Mouse (Mus musculus) lung, postnatal 0 days (tissue): ENCODE measurements around the gene AU021092. TPM values are rescaled to one million over a fixed set of nuclear protein-coding genes. Genes with fewer than 3 reads are reported as not detected.
A peak's percentile ranks its signal among the peaks of the same experiment; 100 is the strongest.

ENCODE experiments used
- ATAC-seq: fragments of 200-750 bp; cut with Nextera tagmentation; 2 replicates; pipeline ENCODE4 v1.8.0; 2017; ENCODE audit warnings: moderate library complexity
- DNase-seq: peaks from one replicate; pipeline ENCODE4 v3.0.0-alpha.2; 2016; ENCODE audit warnings: low spot score
- H3K27ac ChIP-seq: fragments of 300-500 bp; sonication (generic); 2 replicates; pipeline ENCODE4 v1.5.1; 2014; ENCODE audit warnings: antibody characterized with exemption, mild to moderate bottlenecking, low read length, mixed read lengths
- H3K27me3 ChIP-seq: fragments of 300-500 bp; sonication (generic); replicated peaks from 2 replicates; pipeline ENCODE4 v1.6.1; 2014; ENCODE audit warnings: low read length, mixed read lengths; ENCODE audit not compliant: insufficient read depth
- H3K36me3 ChIP-seq: fragments of 300-500 bp; sonication (generic); 2 replicates; pipeline ENCODE4 v1.6.1; 2014; ENCODE audit warnings: low read length, mixed read lengths; ENCODE audit not compliant: insufficient read depth
- H3K4me1 ChIP-seq: fragments of 300-500 bp; sonication (generic); 2 replicates; pipeline ENCODE4 v1.6.1; 2014; ENCODE audit warnings: antibody characterized with exemption, low read depth, low read length, mixed read lengths; ENCODE audit not compliant: insufficient read depth
- H3K4me2 ChIP-seq: fragments of 300-500 bp; sonication (generic); replicated peaks from 2 replicates; pipeline ENCODE4 v1.6.1; 2014; ENCODE audit warnings: low read depth, mild to moderate bottlenecking, low read length, moderate library complexity, mixed read lengths
- H3K4me3 ChIP-seq: fragments of 300-500 bp; sonication (generic); 2 replicates; pipeline ENCODE4 v1.5.1; 2014; ENCODE audit warnings: low read depth, low read length
- H3K9ac ChIP-seq: fragments of 300-500 bp; sonication (generic); replicated peaks from 2 replicates; pipeline ENCODE4 v1.6.1; 2014; ENCODE audit warnings: low read depth, mild to moderate bottlenecking
- H3K9me3 ChIP-seq: fragments of 300-500 bp; sonication (generic); 2 replicates; pipeline ENCODE4 v1.6.1; 2016; ENCODE audit warnings: low read length, mixed read lengths
- CTCF ChIP-seq: IDR thresholded peaks from 2 replicates; pipeline ENCODE4 v1.5.1; 2016; ENCODE audit warnings: antibody characterized with exemption, mild to moderate bottlenecking
- EP300 ChIP-seq: IDR thresholded peaks from 2 replicates; pipeline ENCODE4 v1.6.1; 2016; ENCODE audit warnings: antibody characterized with exemption, mild to moderate bottlenecking, control low read depth
- WGBS: fragments of 180-500 bp; shearing (Covaris S2); extraction: QIAGEN DNeasy Blood & Tissue Kit; methylation state at CpG from one replicate; pipeline ENCODE4 v1.1.7; 2014; 5-methylcytosine and 5-hydroxymethylcytosine counted together
- polyA plus RNA-seq: library from polyadenylated mRNA; unstranded; fragments of >200 nt; fragmentation: Nextera tagmentation; extraction: Ambion mirVana; gene quantifications from 2 replicates; pipeline ENCODE4 v1.2.1, GENCODE M21; 2015

Gene AU021092
- polyA plus RNA-seq, 1 experiment from 2014 or later, result 169 TPM

DNA sequence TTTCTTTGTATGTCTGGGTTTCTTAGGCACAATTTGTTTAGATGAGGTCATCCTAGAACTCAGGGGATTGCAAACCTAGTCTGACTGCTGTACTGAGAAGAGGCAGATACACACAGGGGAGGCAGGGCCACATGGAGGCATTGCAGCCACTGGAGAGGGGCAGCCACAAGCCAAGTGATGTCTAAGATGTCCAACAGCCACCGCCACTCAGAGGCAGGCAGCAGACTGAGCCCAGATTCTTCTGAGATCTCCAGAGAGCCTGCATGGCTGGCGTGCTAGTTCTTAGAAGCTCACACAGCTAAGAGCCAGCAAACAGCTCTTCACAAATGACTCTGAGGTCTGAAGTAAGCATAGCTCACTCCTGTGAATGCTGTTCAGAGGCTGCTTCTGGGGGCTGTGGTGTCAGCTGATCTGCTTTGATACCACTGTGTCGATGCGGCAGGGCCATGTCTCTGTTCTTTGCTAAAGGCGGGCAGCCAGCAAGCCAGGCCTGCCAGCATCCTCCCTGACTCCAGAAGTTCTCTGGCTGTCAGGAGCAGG, 16.6 kb downstream of the AU021092 start:
- 86% methylated on average over 5 of the region's 5 CpGs for WGBS
- H3K4me2 ChIP-seq, result no peak overlapping the region
- no peaks in the 10 kb centered on the region for H3K9me3 ChIP-seq
- H3K36me3 ChIP-seq, result no peaks in the 10 kb centered on the region
- 0 out of 2 replicates have a peak, but pooled peaks cover 5% of the 10 kb centered on the region for H3K4me1 ChIP-seq
- ATAC-seq, result no peak
- no peaks in the 10 kb centered on the region for H3K27me3 ChIP-seq
- H3K9ac ChIP-seq, result no peak overlapping the region
- TF ChIP-seq CTCF (no peak), EP300 (no peak)
- H3K4me3 ChIP-seq, result no peak overlapping the region
- no peak for DNase-seq
- no peak overlapping the region for H3K27ac ChIP-seq

DNA sequence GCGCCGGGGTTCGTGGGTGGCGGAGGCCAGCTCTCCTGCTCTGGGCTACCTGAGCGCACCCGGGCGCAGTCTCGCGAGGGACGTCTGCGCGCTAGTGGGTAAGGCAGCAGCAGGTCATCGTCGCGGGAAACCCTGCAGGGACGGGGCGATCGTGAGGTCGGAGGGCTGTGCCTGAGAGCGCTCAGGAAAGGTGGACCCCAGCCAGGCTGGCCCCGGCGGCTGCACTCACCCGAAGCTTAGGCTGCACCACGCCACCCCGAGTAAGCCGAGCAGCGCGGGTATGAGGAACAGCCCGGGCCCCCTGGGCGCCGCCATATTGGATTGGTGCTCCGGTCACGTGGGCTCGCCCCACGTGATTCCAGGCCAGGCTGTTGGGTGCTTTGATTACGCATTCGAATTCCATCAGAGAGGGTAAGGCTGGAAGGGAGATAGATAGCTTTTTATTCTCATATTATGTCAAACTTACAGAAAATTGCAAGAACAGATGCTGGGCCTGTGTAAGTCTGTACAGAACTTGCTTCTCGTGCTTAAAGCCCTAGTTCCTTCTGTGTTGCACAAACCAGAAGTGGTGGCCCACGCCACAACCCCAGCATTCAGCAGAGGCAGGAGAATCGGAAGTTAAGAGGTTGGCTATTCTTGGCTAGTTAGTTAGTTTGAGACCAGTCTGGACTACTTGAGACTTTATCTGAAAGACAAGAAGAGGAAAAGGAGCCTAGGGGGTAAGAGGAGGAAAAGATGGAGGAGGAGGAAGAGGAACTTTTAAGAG, 18.2 kb downstream of the AU021092 start, which contains the start of gene Nagpa:
TSS of gene Nagpa (minus strand) at position 345 of the 766 bp plus-strand sequence.
- Histone ChIP-seq H3K27ac (no peak within 1 kb of the TSS; the same call in 1 of the 2 replicates), H3K4me2 (peak within 1 kb of the TSS; percentile 100), H3K4me3 (peak within 1 kb of the TSS; percentile 75), H3K36me3 (no peaks in the 10 kb centered on the region), H3K9me3 (no peaks in the 10 kb centered on the region), H3K4me1 (0 out of 2 replicates have a peak, but pooled peaks cover 5% of the 10 kb centered on the region), H3K27me3 (no peaks in the 10 kb centered on the region), H3K9ac (peak within 1 kb of the TSS; percentile 30)
- ATAC-seq (peak; percentile 95), DNase-seq (peak; percentile 93)
- 3% methylated on average over 36 of the region's 40 CpGs for WGBS
- TF ChIP-seq EP300 (no peak), CTCF (no peak)

GRCm38 (mm10) chr16:5203200-5203599, 18.9 kb downstream of the AU021092 start:
- peak overlapping the region; percentile 30 for H3K9ac ChIP-seq
- no peaks in the 10 kb centered on the region for H3K9me3 ChIP-seq
- H3K4me2 ChIP-seq, result peak overlapping the region; percentile 100
- no peaks in the 10 kb centered on the region for H3K27me3 ChIP-seq
- 0 out of 2 replicates have a peak, but pooled peaks cover 5% of the 10 kb centered on the region for H3K4me1 ChIP-seq
- peak overlapping the region; percentile 75 for H3K4me3 ChIP-seq
- 5% methylated on average over 33 of the region's 36 CpGs for WGBS
- H3K27ac ChIP-seq, result no peak overlapping the region; the same call in 1 of the 2 replicates
- ATAC-seq (peak; percentile 14), DNase-seq (no peak)
- no peak for TF ChIP-seq CTCF
- no peak for TF ChIP-seq EP300
- H3K36me3 ChIP-seq, result no peaks in the 10 kb centered on the region

GRCm38 (mm10) chr16:5202681-5203080, 19.4 kb downstream of the AU021092 start:
- no peak for TF ChIP-seq EP300
- TF ChIP-seq CTCF, result peak; percentile 79
- no peak overlapping the region for H3K9ac ChIP-seq
- H3K4me3 ChIP-seq, result peak overlapping the region; percentile 75
- H3K4me1 ChIP-seq, result 0 out of 2 replicates have a peak, but pooled peaks cover 5% of the 10 kb centered on the region
- H3K27ac ChIP-seq, result no peak overlapping the region
- H3K27me3 ChIP-seq, result no peaks in the 10 kb centered on the region
- DNase-seq (peak; percentile 83), ATAC-seq (no peak)
- no peaks in the 10 kb centered on the region for H3K36me3 ChIP-seq
- H3K4me2 ChIP-seq, result peak overlapping the region; percentile 100
- WGBS, result 12% methylated on average over 4 of the region's 4 CpGs
- H3K9me3 ChIP-seq, result no peaks in the 10 kb centered on the region

DNA sequence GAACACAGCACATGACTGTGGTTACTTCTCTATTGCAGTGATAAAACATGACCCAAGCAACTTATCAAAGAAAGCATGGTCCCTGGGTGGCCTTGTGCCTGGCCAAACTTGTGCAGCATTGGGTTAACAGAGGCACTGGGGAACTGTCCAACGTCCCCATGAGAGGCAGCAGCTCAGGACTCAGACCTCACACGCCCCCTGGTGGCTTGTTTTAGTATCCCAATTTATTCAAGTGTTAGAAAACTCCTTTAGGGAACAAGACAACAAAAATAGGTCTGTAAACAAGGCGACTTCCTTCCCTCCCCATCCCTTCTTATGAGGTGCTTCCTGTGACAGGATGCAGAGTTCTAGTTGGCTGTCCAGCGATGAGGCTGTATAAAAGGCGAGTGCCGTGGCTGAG, 27.0 kb downstream of the AU021092 start:
- Histone ChIP-seq H3K4me2 (no peak overlapping the region), H3K9me3 (no peaks in the 10 kb centered on the region), H3K27ac (no peak overlapping the region), H3K27me3 (no peaks in the 10 kb centered on the region), H3K9ac (no peak overlapping the region), H3K4me1 (no peaks in the 10 kb centered on the region), H3K36me3 (0 out of 2 replicates have a peak, but pooled peaks cover 4% of the 10 kb centered on the region), H3K4me3 (no peak overlapping the region)
- peak; percentile 43 for DNase-seq
- TF ChIP-seq EP300, result no peak
- peak; percentile 77 for TF ChIP-seq CTCF
- WGBS, result 25% methylated on average over 6 of the region's 6 CpGs
- peak; percentile 26 for ATAC-seq

- Histone ChIP-seq H3K27me3 (no peaks in the 10 kb centered on the region), H3K9me3 (no peaks in the 10 kb centered on the region), H3K4me3 (no peak overlapping the region), H3K4me1 (no peaks in the 10 kb centered on the region), H3K4me2 (no peak overlapping the region), H3K36me3 (no peaks in the 10 kb centered on the region), H3K9ac (no peak overlapping the region), H3K27ac (no peak overlapping the region)
- ATAC-seq, result no peak
- TF ChIP-seq EP300 (no peak), CTCF (no peak)
- 61% methylated on average over 7 of the region's 7 CpGs for WGBS
- no peak for DNase-seq
These were observed 35.9 kb downstream of the AU021092 start for GRCm38 (mm10) chr16:5186234-5186633.
